Mouse (Mus musculus): ENCODE results near the gene Clic6.
A peak's percentile ranks its signal among the peaks of the same experiment; 100 is the strongest.

Gene Clic6

DNA sequence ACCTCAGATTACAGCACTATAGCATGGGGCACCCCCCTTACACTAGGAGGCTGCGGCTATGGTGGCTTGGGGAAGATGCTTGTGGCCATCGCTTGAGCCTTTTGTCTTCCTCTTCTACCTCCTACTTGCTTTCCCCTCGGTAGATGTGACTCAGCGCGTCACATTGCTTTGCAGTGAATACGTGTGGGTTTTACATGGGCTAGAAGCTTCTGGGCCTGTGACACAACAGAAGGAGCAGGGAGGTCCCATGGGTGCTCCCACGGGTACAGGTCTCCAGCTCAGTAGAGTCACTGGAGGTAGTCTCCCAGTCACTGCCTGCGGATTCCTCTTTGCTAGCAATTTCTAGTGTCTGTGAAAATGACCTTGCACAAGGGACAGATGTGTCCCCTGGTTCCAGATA, 39.1 kb downstream of the Clic6 start:
- DNase-seq (ENCODE audit: low read depth): no peak

DNA sequence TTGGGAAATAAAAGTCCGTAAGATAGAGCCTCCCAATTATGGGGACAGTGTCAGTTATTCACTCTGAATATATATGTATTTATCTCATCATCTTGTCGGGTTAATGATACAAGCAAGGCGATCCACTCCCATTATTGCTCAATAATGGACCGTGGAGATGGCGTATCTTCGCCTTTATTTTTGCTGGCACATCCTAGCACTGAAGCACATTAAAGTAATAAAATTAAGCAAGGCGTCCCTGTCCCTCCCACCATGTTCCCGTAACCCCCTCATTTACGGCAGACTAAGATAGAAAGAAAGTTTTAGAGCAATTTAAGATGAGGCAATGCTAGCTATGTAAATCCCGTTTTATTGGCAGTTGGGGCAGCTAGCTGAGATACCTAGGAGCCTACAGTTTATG, 40.4 kb downstream of the Clic6 start:
- no peak for DNase-seq (ENCODE audit: low read depth)

DNA sequence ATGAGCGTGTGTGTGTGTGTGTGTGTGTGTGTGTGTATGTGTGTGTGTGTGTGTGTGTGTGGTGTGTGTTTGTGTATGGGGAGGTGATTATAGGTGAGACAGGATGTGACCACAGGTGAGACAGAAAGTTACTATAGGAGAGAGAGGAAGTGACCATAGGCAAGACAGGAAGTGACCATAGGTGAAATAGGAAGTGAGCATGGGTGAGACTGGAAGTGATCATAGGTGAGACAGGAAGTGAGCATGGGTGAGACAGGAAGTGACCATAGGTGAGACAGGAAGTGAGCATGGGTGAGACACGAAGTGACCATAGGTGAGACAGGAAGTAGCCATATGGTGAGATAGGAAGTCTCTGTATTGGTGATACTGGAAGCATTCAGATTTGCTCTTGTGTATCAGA, 49.7 kb downstream of the Clic6 start:
- DNase-seq (ENCODE audit: low read depth): no peak

DNA sequence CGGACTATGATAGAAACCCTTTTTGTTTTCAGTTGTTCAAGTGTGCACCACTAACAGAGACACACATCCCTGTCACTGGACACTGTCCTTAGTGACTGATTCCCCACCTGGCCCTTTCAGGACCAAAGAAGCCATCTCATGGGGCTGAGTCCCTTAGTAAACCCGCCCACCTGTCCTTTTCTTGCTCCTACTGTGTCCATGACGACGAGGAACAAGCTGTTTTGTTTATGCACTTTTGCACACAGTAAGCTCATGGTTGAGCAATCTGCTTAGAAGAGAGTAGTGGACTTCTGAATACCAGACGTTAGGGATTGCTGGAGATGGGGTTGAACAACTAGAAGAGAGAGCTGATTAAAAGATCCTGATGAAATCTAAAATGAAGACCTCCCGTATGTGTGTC, 52.8 kb downstream of the Clic6 start:
- no peak for DNase-seq (ENCODE audit: low read depth)

DNA sequence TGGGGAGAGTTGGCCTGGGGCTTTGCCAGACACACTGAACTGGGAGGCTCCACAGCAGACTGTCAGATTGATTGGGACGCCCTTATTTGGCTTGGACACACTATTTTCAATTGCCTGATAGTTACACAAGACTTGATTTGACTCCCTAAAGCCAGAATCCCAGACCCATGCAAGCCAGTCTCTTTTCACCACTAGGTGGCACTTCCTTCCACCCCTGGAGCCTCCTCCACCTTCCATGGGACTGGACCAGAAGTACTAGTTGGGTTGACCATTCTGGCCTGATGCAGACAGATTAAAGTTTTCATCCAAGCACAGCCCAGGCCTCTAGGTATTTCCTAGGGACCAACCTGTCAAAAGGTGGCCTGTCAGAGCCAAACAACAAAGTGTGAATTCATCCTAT, 58.7 kb downstream of the Clic6 start:
- no peak for DNase-seq (ENCODE audit: low read depth)

DNA sequence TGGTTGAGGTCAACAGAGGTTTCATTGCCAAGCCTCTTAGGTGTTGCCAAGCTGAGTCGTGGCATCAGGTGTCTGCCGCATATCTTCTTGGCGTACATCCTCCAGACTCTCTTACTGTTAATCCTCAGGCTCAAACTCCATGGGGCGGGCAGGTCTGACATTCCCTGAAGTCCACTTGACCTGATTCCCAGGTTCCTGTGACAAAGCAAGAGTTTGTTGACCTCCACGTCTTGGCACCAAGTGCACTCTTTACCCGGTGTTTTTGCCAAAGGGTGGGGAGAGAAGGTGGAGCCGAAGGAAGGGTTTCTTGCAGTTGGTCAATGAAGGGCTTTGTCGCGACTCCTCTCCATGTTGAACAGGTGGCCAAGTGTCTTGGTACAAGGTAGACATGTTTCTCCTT, 63.1 kb downstream of the Clic6 start:
- no peak for DNase-seq (ENCODE audit: low read depth)

DNA sequence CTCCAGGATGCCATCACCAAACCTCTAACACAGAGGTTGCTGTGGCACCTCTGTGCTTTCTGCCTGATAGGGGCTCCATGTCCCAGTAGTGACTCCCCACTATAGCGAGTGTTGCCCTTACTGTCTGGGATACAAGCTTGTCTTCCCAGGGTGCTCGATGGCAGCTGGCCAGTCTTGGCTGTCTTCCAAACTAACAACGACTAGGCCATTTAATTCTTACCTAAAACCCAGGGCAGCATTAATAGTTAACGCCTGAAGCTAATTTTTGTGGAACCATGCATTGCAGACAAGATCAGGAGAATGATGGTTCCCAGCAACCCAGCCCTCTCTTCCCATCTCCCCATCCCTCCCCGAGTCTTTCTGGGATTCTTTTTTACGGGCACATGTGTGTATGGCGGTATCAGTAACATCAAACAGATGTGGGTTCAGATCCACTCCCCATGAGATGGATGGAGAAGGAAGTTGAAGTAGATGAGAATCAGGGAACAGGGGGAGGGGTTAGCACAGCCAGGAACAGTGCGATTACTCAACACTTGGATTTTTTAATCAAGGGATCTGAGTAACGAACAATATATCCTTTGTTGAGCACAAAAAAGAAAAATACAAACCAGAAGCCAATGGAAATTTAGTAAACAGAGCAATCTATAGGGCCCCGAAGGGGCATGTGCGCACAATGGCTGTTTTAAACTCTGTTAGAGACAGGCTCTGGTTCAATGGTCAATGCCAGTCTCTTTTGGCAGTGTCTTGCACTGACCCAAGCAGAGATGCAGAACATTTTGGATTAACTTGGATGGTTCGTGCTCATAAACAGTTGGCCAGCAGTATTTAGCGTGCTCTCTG, 66.0 kb downstream of the Clic6 start:
- no peak for DNase-seq (ENCODE audit: low read depth)

DNA sequence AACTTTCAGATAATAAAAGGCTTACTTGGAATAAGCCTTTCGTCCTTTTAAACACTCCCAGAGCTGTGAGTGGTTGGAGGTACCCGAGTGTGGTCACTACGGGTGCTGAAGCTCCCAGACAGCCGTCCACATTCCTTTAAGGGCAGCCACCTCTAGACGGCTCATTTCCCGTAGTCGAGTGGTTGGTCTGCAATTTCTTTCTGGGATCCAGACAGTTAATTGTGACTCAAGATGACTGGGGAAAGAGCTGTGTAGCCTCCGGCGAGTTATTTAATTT, 66.5 kb downstream of the Clic6 start:
- DNase-seq (ENCODE audit: low read depth): no peak

DNA sequence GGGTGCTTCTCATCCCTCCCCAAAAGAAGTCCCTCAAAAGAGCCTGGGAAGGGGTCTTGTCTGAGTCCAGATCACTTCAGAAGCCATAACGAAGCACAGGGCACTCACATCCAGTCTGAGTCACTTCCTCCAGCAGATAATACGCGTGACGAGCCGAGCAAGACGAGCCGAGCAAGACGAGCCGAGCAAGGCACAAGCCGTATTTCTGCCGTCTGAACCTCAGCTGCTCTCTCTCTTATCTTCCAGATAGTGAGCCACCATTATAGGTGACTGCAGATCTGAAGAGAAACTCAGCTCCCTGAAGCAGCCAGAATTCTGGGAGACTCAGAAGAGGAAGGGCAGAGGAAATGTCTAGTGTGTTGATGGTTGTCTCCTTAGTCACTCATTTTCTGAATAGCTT, 67.3 kb downstream of the Clic6 start:
- DNase-seq (ENCODE audit: low read depth): no peak

DNA sequence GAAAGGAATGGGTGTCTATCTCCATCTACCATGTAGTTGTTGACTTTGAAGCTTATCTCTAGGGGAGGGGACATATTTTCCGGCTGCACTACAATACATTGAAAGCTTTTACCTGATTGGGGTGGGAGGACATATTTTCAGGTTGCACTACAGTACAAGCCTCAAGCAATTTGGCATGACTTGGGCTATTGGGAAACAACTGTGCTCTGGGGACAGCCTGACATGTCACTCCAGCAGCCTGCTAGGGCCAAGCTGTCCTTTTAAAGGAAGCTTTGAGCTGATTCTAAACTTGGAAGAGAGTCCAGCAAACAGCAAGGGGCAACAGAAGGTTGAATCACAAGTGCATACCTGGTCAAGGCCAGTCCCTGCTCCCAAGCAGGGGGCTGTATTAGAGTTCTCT, 69.5 kb downstream of the Clic6 start:
- no peak for DNase-seq (ENCODE audit: low read depth)

DNA sequence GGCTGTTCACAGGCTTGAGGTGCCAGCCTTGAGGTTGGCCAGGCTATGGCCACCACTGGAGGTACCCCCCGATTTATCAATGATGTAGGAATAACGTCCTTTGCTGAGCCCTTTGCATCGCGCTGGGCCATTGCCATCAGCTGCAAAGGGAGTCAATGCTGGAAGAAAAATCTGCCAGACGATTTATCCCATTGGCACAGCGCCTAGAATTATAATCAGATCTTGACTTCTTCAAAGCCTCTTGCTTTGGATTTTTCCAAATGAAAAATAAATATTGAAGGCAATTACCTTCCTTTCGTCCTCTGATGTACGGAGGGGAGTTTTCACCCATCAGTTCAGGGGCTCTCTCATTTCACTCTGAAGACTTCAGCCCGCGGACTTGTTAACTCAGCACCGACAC, 79.8 kb downstream of the Clic6 start:
- no peak for DNase-seq (ENCODE audit: low read depth)

DNA sequence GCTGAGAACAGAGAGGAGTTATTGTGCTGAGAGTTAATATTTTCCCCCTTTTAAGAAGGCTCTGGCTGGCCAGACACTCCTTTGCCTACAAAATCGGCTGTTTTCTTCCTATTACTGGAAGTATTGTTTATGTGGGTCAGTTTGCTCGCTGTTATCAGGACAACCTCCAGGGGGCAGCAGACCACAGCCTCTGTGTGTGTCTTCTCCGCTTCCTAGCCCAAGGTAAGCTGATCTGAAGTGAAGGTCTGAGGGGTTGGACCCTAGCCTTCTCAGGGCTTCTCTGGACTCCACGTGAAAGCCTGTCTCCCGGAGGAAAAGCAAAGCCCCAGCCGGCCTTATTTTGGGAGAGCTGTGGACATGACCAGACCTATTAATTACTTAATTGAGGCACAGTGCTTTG, 80.2 kb downstream of the Clic6 start:
- DNase-seq (ENCODE audit: low read depth): peak; percentile 77

DNA sequence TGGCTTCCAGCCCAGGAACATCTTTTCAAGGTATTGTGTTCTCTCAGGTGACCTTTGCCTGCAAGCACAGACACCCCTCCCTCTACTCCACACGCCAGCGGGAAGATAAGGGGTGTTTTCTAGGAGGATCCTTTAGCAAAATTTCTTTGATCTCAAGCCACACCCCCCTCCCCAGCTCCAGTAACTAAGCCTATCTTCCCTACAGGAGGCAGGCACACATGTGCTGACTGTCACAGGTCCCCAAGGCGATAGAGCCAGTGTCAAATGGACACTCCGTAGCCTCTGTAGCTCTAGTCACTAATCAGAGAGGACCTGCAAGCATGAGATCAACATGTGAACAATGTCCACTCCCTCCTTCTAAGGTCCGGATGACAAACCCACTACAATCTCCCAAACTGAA, 80.6 kb downstream of the Clic6 start:
- no peak for DNase-seq (ENCODE audit: low read depth)

DNA sequence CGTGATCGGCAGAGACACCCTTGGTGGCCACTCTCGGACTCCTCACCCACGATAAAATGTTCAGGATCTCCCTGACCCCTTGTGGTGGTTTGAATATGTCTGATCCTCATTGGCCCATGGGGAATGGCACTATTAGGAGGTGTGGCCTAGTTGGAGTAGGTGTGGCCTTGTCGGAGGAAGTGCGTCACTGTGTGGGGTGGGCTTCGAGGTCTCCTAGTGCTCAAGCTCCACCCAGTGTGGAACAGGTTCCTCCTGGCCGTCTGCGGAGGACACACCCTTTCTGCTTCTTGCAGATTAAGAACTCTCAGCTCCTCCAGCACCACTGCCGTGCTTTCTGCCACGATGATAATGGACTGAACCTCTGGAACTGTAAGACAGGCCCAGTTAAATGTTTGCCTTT, 85.7 kb downstream of the Clic6 start:
- DNase-seq (ENCODE audit: low read depth): no peak

DNA sequence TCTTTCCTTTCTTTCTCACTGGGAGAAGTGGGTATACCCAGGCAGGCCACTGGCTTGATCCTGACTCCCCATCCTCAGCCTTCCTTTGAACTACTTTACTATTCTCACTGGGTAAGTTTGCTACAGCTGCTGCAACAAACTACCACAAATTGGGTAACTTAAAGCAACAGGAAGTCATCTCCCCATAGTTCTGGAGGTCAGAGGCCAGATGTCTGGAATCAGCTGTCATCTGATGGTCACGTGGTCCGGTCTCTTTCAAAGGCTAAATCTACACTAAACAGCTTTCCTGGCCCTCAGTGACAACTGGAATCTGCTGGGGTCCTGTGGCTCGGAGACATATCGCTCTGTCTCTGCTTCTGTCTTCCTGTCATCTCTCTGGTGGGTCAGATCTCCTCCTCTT, 87.7 kb downstream of the Clic6 start:
- no peak for DNase-seq (ENCODE audit: low read depth)

DNA sequence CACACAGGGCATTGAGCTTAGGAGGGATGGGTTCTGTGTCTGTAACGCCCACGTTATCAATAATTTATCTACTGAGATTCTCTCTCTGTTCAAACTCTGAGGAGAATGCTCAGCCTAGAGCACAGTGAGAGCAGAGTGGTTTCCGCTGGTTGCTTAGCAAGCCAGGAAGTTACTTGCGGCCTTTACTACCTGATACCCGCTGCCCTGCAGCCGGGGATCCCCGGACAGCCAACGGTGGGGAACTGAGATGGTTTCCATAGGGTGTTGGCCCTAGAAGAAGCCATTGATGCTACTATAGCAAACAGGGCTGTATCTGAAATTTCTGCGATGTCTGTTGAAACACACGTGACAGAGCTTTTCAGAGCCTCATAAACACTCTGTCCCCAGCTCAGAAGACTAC, 90.3 kb downstream of the Clic6 start:
- no peak for DNase-seq (ENCODE audit: low read depth)

DNA sequence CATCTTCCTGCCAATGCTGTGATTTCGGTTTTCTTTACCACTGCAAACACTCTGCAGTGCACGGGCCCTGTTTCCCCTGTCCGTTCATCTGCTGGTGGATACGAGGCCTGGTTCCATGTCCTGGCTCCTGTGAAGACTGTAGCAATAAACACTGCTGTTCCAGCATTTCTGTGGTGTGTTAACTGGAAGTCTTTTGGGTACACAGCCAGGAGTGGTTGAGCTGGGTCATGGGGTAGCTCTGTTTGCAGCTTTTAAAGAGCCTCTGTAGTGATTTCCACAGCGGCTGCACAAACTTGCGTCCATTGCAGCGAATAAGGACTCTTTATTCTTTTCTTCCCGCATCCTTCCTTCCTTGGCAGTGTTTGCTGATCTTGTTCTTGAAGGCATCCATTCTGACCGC, 91.8 kb downstream of the Clic6 start:
- DNase-seq (ENCODE audit: low read depth): no peak

DNA sequence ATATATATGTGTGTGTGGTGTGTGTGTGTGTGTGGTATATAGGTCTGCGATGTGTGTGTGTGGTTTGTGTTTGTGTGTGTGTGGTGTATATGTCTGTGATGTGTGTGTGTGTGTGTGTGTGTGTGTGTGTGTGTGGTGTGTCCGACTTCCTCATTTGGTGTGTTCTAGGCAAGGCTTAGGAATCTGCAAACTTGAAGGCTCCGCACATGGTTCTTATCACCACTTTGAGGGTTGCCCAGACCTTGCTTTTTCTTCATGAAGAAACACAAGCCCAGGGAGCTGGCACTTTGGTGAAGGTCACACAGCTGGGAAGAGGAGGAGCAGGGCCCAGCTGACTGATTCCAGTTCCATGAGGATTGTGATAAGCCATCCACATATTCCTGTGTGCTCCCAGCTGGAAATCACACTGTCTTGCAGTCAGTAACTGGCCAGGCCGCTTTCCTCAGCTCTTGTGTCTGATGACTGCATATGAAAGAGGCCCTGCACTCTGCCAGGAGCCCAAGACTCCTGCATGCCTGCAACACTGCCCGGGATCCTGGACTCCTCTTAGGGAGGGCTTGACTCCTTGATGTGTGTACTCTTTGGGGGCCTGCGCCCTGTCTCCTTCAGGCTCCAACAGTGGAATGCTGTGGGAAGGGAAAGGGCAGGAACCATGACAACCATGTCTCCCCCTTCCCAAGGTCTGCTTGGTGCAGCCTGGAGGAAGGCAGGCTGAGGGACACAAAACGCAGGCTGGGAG, 93.5 kb downstream of the Clic6 start:
- no peak for DNase-seq (ENCODE audit: low read depth)

DNA sequence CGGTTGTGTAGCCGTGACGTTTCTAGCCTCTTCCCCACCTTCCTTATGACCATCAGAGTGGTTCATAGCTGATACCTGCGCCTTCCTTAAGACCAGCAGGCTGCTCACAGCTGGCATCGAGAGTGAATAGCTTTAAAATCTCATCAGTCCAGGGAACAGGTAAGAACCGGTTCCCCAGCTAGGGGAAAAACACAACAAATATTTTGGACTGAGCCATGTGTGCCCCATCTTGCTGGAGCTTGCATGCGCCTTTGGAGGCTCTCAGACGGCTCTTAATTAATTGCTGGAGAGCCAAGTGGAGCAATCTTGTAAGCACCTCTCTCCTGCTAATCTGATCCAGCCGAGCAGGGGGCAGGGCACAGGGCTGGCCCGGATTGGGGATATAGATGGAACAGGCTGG, 95.4 kb downstream of the Clic6 start:
- DNase-seq (ENCODE audit: low read depth): no peak

DNA sequence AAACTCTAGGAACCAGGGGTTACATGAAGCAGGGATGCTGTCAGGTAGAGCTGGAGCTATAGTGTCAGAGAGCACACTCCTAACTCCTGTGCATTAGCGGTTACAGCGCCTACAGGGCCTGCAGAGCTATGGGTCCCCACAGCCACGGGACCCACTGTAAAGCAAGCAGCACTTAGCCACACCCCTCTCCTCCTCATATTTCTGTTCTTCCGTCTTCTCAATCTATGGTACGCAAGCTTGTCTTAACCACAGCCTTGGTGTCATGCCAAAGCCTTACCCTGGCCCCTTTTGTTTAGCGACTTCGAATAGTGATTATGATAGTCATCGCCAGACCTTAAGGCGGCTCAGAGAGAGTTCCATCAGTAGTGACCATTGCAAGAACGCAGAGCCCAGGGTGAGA, 96.2 kb downstream of the Clic6 start:
- no peak for DNase-seq (ENCODE audit: low read depth)

DNA sequence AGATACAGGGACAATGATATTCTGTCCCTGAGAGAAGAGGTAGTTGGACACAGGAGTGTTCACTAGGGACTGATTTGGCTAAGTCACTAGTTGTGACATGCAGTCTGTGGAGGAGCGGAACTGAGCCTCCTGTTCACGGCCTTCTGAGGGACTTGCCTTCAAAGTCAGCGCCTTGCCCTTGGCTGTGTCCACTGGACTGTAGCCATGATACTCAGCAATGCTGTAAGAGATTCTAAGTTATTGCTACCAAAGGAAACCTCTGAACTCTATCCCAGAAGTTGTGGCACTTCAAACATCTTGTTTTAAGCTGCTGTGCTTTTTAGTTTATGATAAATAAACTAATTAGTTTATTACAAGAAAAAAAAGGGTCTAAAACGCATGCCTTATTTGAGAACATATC, 102.3 kb downstream of the Clic6 start:
- DNase-seq (ENCODE audit: low read depth): no peak
